Mouse (Mus musculus) MEL (cell line): ENCODE data around the gene Ift81. TPM values are rescaled to one million over a fixed set of nuclear protein-coding genes. Genes with fewer than 3 reads are reported as not detected.

Experiments
- DNase-seq: peaks from one replicate; pipeline ENCODE4 v3.0.0; 2011; ENCODE audit warnings: low read depth, low spot score
- H3K27ac ChIP-seq: 2 replicates; pipeline ENCODE4 v1.5.1; 2012; ENCODE audit warnings: low read depth, mild to moderate bottlenecking, control low read depth, low read length, moderate library complexity; ENCODE audit not compliant: control insufficient read depth
- H3K27me3 ChIP-seq, 2 experiments: fragments of 150-350 bp in 1 of 2; sonication (generic) in 1 of 2; 2 replicates each; pipeline ENCODE4 v1.6.1; 2012; ENCODE audit warnings: low read length in 2 of 2, mild to moderate bottlenecking in 2 of 2, improper control_type of control experiment in 1 of 2, moderate library complexity in 1 of 2; ENCODE audit not compliant: insufficient read depth in 2 of 2, control insufficient read depth in 1 of 2
- H3K36me3 ChIP-seq, 2 experiments: 2 replicates each; pipeline ENCODE4 v1.6.1; 2012 to 2014; ENCODE audit warnings: low read length in 2 of 2, improper control_type of control experiment in 1 of 2, inconsistent platforms in 1 of 2, mild to moderate bottlenecking in 1 of 2; ENCODE audit not compliant: insufficient read depth in 2 of 2, control insufficient read depth in 1 of 2
- H3K4me1 ChIP-seq, 2 experiments: fragments of 150-350 bp in 1 of 2; sonication (generic) in 1 of 2; 2 replicates each; pipeline ENCODE4 v1.6.1; 2012; ENCODE audit warnings: low read length in 2 of 2, improper control_type of control experiment in 1 of 2, mild to moderate bottlenecking in 1 of 2; ENCODE audit not compliant: insufficient read depth in 2 of 2, control insufficient read depth in 1 of 2
- H3K4me3 ChIP-seq, 2 experiments: fragments of 150-350 bp in 1 of 2; sonication (generic) in 1 of 2; 2 replicates each; pipeline ENCODE4 v1.5.1; 2012; ENCODE audit warnings: low read depth in 2 of 2, low read length in 2 of 2, mild to moderate bottlenecking in 2 of 2, moderate library complexity in 2 of 2, control low read depth in 1 of 2, improper control_type of control experiment in 1 of 2; ENCODE audit not compliant: control insufficient read depth in 1 of 2, insufficient read depth in 1 of 2
- H3K79me2 ChIP-seq: 2 replicates; pipeline ENCODE4 v1.6.1; 2012; ENCODE audit warnings: mild to moderate bottlenecking, low read length, moderate library complexity; ENCODE audit not compliant: control insufficient read depth, poor library complexity, insufficient read depth
- H3K9ac ChIP-seq: 2 replicates; pipeline ENCODE4 v1.6.1; 2012; ENCODE audit warnings: low read depth, mild to moderate bottlenecking, control low read depth, low read length, moderate library complexity; ENCODE audit not compliant: control insufficient read depth, poor library complexity, severe bottlenecking
- H3K9me3 ChIP-seq: fragments of 150-350 bp; sonication (generic); replicated peaks from 2 replicates; pipeline ENCODE4 v1.6.1; 2012; ENCODE audit warnings: mild to moderate bottlenecking, low read length, improper control_type of control experiment, moderate library complexity; ENCODE audit not compliant: insufficient read depth
- CHD2 ChIP-seq: IDR thresholded peaks from 2 replicates; pipeline ENCODE4 v1.6.1; 2011; ENCODE audit warnings: low read length, improper control_type of control experiment
- CTCF ChIP-seq, 3 experiments: IDR thresholded peaks in 2 of 3; conservative IDR thresholded peaks in 1 of 3; 2 replicates each; pipeline ENCODE4 v1.5.1; 2011 to 2012; ENCODE audit warnings: low read length in 3 of 3, low read depth in 2 of 3, mild to moderate bottlenecking in 2 of 3, improper control_type of control experiment in 1 of 3, inconsistent platforms in 1 of 3, mixed read lengths in 1 of 3, moderate library complexity in 1 of 3; ENCODE audit not compliant: control insufficient read depth in 1 of 3, insufficient read depth in 1 of 3, poor library complexity in 1 of 3, severe bottlenecking in 1 of 3
- ETS1 ChIP-seq: IDR thresholded peaks from 2 replicates; pipeline ENCODE4 v1.6.1; 2012; ENCODE audit warnings: low read depth, mild to moderate bottlenecking, inconsistent platforms, low read length, improper control_type of control experiment, moderate library complexity
- JUND ChIP-seq: IDR thresholded peaks from 2 replicates; pipeline ENCODE4 v1.6.1; 2011; ENCODE audit warnings: low read depth, mild to moderate bottlenecking, improper control_type of control experiment, low read length
- KAT2A ChIP-seq: conservative IDR thresholded peaks from 2 replicates; pipeline ENCODE4 v1.6.1; 2012; ENCODE audit warnings: low read depth, low read length, improper control_type of control experiment, inconsistent platforms
- MAX ChIP-seq: IDR thresholded peaks from 2 replicates; pipeline ENCODE4 v1.6.1; 2011; ENCODE audit warnings: low read length, improper control_type of control experiment
- MAZ ChIP-seq: IDR thresholded peaks from 2 replicates; pipeline ENCODE4 v1.6.1; 2012; ENCODE audit warnings: low read depth, mild to moderate bottlenecking, inconsistent platforms, low read length, improper control_type of control experiment
- MEF2A ChIP-seq: IDR thresholded peaks from 2 replicates; pipeline ENCODE4 v1.6.1; 2014; ENCODE audit warnings: low read depth, mild to moderate bottlenecking, inconsistent platforms, low read length, improper control_type of control experiment; ENCODE audit not compliant: poor library complexity, insufficient replicate concordance, severe bottlenecking; ENCODE audit errors: extremely low read depth
- MXI1 ChIP-seq: IDR thresholded peaks from 2 replicates; pipeline ENCODE4 v1.6.1; 2011; ENCODE audit warnings: mild to moderate bottlenecking, low read depth, low read length, improper control_type of control experiment
- NELFE ChIP-seq: IDR thresholded peaks from 2 replicates; pipeline ENCODE4 v1.6.1; 2011; ENCODE audit warnings: low read depth, low read length, improper control_type of control experiment
- NRF1 ChIP-seq: IDR thresholded peaks from 2 replicates; pipeline ENCODE4 v1.6.1; 2014; ENCODE audit warnings: low read depth, mild to moderate bottlenecking, inconsistent platforms, low read length, improper control_type of control experiment, moderate library complexity; ENCODE audit not compliant: poor library complexity, insufficient read depth, severe bottlenecking
- POLR2AphosphoS2 ChIP-seq: IDR thresholded peaks from 2 replicates; pipeline ENCODE4 v1.6.1; 2011; ENCODE audit warnings: low read length, improper control_type of control experiment
- SIN3A ChIP-seq: IDR thresholded peaks from 2 replicates; pipeline ENCODE4 v1.6.1; 2012; ENCODE audit warnings: low read length, improper control_type of control experiment, inconsistent platforms
- SMC3 ChIP-seq: IDR thresholded peaks from 2 replicates; pipeline ENCODE4 v1.6.1; 2011; ENCODE audit warnings: low read depth, low read length, improper control_type of control experiment
- TAL1 ChIP-seq: IDR thresholded peaks from 2 replicates; pipeline ENCODE4 v1.6.1; 2012; ENCODE audit warnings: mild to moderate bottlenecking, inconsistent platforms, low read length, moderate library complexity, mixed read lengths
- TBP ChIP-seq: IDR thresholded peaks from 2 replicates; pipeline ENCODE4 v1.8.0; 2011; ENCODE audit warnings: low read depth, low read length, improper control_type of control experiment
- TCF12 ChIP-seq: IDR thresholded peaks from 2 replicates; pipeline ENCODE4 v1.6.1; 2014; ENCODE audit warnings: low read depth, mild to moderate bottlenecking, inconsistent platforms, low read length, improper control_type of control experiment, moderate library complexity
- UBTF ChIP-seq: IDR thresholded peaks from 2 replicates; pipeline ENCODE4 v1.6.1; 2012; ENCODE audit warnings: low read depth, mild to moderate bottlenecking, inconsistent platforms, low read length, improper control_type of control experiment, moderate library complexity, borderline replicate concordance; ENCODE audit not compliant: insufficient read depth
- USF1 ChIP-seq: IDR thresholded peaks from 2 replicates; pipeline ENCODE4 v1.6.1; 2014; ENCODE audit warnings: low read depth, mild to moderate bottlenecking, inconsistent platforms, low read length, improper control_type of control experiment, moderate library complexity
- ZC3H11A ChIP-seq: IDR thresholded peaks from 2 replicates; pipeline ENCODE4 v1.6.1; 2012; ENCODE audit warnings: low read depth, mild to moderate bottlenecking, inconsistent platforms, low read length, improper control_type of control experiment
- ZMIZ1 ChIP-seq: IDR thresholded peaks from 2 replicates; pipeline ENCODE4 v1.6.1; 2012; ENCODE audit warnings: low read depth, mild to moderate bottlenecking, inconsistent platforms, low read length, improper control_type of control experiment, moderate library complexity
- ZNF384 ChIP-seq: IDR thresholded peaks from 2 replicates; pipeline ENCODE4 v1.6.1; 2012; ENCODE audit warnings: low read depth, mild to moderate bottlenecking, inconsistent platforms, low read length, improper control_type of control experiment
- polyA plus RNA-seq, 2 experiments: library from polyadenylated mRNA; stranded (reverse) in 1 of 2; unstranded in 1 of 2; fragments of >175 nt in 1 of 2; fragments of >200 nt in 1 of 2; gene quantifications; 2 replicates each; pipeline versions ENCODE4 v1.2.1 to v1.2.4; 2012; ENCODE audit warnings: low replicate concordance in 2 of 2, low read depth in 1 of 2; ENCODE audit not compliant: insufficient read length in 2 of 2, insufficient read depth in 1 of 2, missing spikeins in 1 of 2
- total RNA-seq: library from RNA; depleted of rRNA; stranded (reverse); fragments of 300-350 nt; gene quantifications from 2 replicates; pipeline ENCODE4 v1.2.3, GENCODE M21; 2012

The Ift81 gene
- total and polyA plus RNA-seq, 3 experiments, result 1.5 to 1.9 TPM; not detected in 1

GRCm38 (mm10) chr5:122525238-122525931 lies 88.9 kb downstream of the Ift81 start:
- Histone ChIP-seq H3K27me3 (no peaks in the 10 kb centered on the region), H3K27ac (no peak overlapping the region), H3K4me1 (peaks cover 0 to under 1% of the 10 kb centered on the region in 2 experiments; a peak in 1 of 4 replicates), H3K79me2 (no peaks in the 10 kb centered on the region), H3K36me3 (no peaks in the 10 kb centered on the region), H3K4me3 (no peak overlapping the region)
- DNase-seq, result no peak
- TF ChIP-seq SIN3A, result no peak
- no peak for TF ChIP-seq UBTF
- no peak for TF ChIP-seq TBP
- no peak for TF ChIP-seq MEF2A
- no peak for TF ChIP-seq MAX
- TF ChIP-seq POLR2AphosphoS2, result no peak
- TF ChIP-seq, all 39 proteins: peak for 0
- Histone ChIP-seq H3K9ac (no peak overlapping the region), H3K9me3 (no peaks in the 10 kb centered on the region)

- Histone ChIP-seq H3K27me3 (no peaks in the 10 kb centered on the region), H3K27ac (no peak overlapping the region), H3K4me3 (no peak overlapping the region), H3K4me1 (peaks cover 0 to 2% of the 10 kb centered on the region in 2 experiments; a peak in 1 of 4 replicates), H3K36me3 (no peaks in the 10 kb centered on the region), H3K9ac (no peak overlapping the region), H3K79me2 (no peaks in the 10 kb centered on the region), H3K9me3 (no peaks in the 10 kb centered on the region)
- no peak for DNase-seq
- TF ChIP-seq JUND, result no peak
These were observed 89.5 kb downstream of the Ift81 start for GRCm38 (mm10) chr5:122524854-122525237.

GRCm38 (mm10) chr5:122524244-122524643 lies 90.1 kb downstream of the Ift81 start:
- no peak for TF ChIP-seq MAZ
- TF ChIP-seq KAT2A, result no peak
- TF ChIP-seq TAL1, result no peak
- no peak for TF ChIP-seq CHD2
- TF ChIP-seq ZNF384, result no peak
- TF ChIP-seq CTCF (IDR thresholded peaks at IDR 0.05 in 2 of 3, conservative IDR thresholded peaks at IDR 0.05 in 1 of 3; ENCODE audit: control insufficient read depth in 1 of 3, insufficient read depth in 1 of 3, low read depth in 2 of 3, low read length in 3 of 3, poor library complexity in 1 of 3, severe bottlenecking in 1 of 3), result no peak
- no peak for TF ChIP-seq MXI1
- TF ChIP-seq ETS1, result no peak
- no peak for TF ChIP-seq TCF12
- TF ChIP-seq ZC3H11A, result no peak
- TF ChIP-seq USF1, result no peak
- no peak for TF ChIP-seq MAX
- no peak for TF ChIP-seq ZMIZ1
- TF ChIP-seq NRF1, result no peak
- no peak for TF ChIP-seq SMC3
- TF ChIP-seq NELFE, result no peak
- H3K36me3 ChIP-seq, result no peaks in the 10 kb centered on the region
- peaks cover 0 to 2% of the 10 kb centered on the region in 2 experiments; a peak in 1 of 4 replicates for H3K4me1 ChIP-seq
- DNase-seq, result no peak
- H3K27me3 ChIP-seq, result no peaks in the 10 kb centered on the region
- no peak overlapping the region for H3K27ac ChIP-seq
- H3K79me2 ChIP-seq, result no peaks in the 10 kb centered on the region
- no peak overlapping the region for H3K4me3 ChIP-seq
- H3K9ac ChIP-seq, result no peak overlapping the region
- no peaks in the 10 kb centered on the region for H3K9me3 ChIP-seq
